Mouse (Mus musculus): ENCODE measurements around the gene Acss1. TPM values are rescaled to one million over a fixed set of nuclear protein-coding genes. Genes with fewer than 3 reads are reported as not detected.

Acss1 gene
- total RNA-seq, 2 experiments from 2014 or later: 26.4 to 26.8 TPM

DNA sequence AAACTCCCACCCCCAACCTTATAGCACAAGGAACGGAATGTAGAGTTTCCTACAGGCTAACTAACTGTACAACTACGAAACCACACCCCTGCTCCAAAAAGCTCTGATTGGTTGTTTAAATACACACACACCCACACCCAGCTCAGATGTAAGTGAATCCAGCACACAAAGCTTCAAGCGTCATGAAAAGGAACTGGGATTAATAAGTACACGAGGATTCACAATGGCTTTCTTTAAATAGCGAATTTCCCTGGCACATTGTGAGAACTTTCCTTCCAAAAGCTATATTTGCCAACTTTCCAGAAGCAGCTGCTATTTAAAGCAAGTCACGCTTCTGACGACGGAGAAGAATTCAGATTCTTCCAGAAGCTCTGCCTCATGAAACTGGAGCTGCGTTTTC is 5.0 kb downstream of the Acss1 start:
- no peak overlapping the region; the same call in 1 of the 2 replicates for H3K4me3 ChIP-seq
- DNase-seq (ENCODE audit: low spot score in 2 of 2): peak; percentile 49 to 67
- H3K27ac ChIP-seq: peak overlapping the region; percentile 78
- no peak for TF ChIP-seq CTCF (conservative IDR thresholded peaks at IDR 0.05)

DNA sequence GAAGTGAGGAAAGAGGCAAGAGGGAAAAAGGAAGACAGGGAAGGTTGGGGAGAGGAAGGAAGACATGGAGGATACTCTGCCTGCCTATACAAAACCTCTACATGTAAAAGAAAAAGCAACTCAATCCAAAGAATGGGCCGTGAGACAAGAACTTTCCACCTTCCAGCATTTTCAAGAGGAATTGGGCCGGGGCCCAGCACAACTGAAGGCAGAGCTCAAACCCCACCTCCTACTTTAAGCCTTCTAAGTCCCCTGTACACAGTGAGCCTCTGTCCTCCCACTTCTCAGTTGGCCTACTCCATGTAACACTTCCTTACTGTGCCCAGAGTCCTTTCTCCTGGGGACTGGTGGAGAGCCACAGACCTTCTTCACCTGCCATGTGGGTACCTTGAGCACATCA is 6.3 kb downstream of the Acss1 start:
- Histone ChIP-seq H3K4me3 (no peak overlapping the region), H3K27ac (peak overlapping the region; percentile 78)
- no peak for TF ChIP-seq CTCF (conservative IDR thresholded peaks at IDR 0.05)
- DNase-seq (ENCODE audit: low spot score in 2 of 2): no peak

DNA sequence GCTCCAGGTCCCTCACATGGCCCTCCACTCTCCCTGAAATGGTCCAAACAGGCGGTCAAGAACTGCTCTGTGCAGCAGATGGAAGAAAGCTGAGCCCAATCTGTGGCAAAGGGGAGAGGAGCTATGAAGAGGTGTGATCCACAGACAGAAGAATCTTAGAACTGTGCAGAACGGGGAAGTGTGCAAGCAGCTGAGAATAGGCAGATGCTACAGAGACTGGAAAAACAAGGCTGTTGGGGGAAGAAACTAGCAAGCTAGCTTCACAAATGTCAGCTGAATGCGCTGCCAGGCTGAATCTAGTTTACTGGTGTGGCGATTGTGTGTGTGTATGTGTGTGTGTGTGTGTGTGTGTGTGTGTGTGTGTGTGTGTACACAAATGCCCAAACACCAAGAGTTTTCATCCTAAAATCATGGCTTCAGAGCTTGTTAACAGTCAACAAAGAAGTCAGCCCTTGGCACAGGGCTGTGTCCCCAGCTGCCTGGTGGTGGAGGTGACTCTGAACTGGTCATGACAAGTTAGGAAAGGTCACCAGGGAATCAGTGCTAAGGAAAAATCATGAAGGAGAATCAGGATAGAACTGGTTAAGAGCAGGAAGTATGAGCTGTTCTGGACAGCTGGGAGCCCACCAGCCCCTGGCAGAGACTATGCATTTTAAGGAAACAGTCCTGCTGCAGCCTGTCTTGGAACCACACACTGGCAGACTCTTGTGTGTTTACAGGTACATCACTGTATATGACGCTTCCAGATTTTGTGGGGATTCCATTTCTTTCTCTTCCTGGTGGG is 7.4 kb downstream of the Acss1 start:
- peak overlapping the region; percentile 78 for H3K27ac ChIP-seq
- H3K4me3 ChIP-seq: no peak overlapping the region
- no peak for DNase-seq (ENCODE audit: low spot score in 2 of 2)
- no peak for TF ChIP-seq CTCF (conservative IDR thresholded peaks at IDR 0.05)

DNA sequence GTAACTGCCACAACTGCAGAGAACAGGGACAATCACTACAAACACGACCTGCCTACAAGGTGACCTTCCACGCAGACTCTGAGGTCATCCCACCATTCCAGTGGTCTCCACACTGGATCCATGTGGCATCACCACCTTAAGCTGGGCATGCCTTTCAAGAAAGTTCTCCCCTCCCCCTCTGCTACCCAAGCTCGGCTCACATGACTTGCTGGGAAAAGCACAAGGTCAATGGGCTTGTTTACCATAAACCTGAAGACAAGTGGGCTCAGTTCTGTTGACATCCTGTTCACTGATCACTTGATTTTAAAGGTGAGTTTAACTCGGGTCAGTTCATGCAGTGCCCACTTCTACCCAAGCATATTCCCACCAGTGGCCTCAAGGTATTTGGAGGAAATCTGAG is 8.3 kb downstream of the Acss1 start:
- no peak for TF ChIP-seq CTCF (conservative IDR thresholded peaks at IDR 0.05)
- H3K27ac ChIP-seq: peak overlapping the region; percentile 78
- DNase-seq (ENCODE audit: low spot score in 2 of 2): no peak
- no peak overlapping the region for H3K4me3 ChIP-seq

DNA sequence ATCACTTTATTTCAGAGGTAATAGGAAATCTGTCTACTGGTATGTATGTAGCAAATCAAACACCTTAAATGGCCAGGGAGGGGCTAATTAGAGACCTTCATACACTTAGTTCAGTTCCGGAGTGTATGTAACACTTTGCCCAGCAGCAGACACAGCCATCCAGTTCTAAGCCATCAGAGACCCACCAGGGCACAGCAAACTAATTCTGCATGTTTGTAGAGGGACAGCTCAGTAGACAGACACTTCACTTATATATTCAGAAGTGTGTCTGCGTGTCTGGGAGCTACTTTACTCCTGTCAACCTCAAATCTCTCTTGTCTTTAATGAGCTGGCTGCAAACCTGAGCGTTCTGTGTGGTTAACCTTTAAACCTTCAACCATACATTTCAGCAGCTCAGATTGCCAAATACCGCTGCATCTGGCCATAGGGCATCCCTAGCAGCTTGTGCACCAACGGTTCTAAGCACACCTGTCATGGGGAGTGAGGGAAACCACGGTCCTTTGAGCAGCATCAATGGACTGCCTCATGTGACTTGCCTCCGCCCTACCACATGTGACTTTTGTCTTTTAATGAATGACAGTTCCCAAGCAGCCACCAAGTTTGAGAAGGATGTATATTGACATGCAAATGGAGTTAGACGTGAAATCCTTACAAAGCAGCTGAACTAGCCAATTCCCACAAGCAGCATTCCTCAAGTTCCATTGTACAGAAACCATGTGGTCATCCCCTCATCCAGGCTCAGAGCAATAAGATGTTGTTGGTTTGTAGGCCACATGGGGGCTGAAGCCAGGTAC is 11.1 kb downstream of the Acss1 start:
- DNase-seq (ENCODE audit: low spot score in 2 of 2): no peak
- H3K27ac ChIP-seq: no peak overlapping the region
- no peak overlapping the region for H3K4me3 ChIP-seq
- TF ChIP-seq CTCF (conservative IDR thresholded peaks at IDR 0.05): no peak

DNA sequence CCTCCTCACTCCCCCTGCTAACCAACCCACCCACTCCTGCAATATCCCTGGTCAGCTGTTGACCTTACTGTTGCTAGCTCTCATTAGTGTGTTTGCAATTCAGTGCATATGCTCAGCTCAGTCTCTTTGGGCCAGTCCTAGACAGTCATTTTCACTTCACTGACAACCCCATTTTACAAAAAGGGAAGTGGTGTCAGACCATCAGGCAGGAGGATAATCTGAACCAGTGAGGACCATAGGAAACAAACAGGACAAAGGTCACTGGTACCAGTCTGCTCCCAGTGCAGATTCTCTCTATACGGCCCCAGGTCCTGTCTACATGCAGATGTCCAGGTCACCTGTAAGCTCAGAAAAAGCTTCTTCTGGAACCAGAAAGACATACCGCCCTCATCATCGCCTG is 12.2 kb downstream of the Acss1 start:
- H3K4me3 ChIP-seq: no peak overlapping the region
- no peak for DNase-seq (ENCODE audit: low spot score in 2 of 2)
- H3K27ac ChIP-seq: no peak overlapping the region
- no peak for TF ChIP-seq CTCF (conservative IDR thresholded peaks at IDR 0.05)

DNA sequence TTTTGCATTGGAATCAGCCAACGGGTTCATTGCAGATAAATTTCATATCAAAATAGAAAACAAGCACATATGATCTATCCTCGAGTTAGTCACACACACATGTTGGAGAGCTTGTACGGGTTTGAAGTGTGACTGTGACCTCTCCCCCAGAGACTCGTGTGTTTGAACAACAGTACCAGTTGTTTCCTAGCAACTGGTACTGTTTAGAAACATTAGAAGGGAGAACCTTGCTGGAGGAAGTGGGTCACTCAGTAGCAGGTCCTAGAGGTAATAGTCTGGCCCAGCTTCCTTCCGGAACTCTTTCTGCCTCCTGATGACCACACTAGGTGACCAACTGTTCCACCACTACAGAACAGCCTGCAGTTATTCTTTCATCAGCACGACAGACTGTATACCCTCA is 13.0 kb downstream of the Acss1 start:
- DNase-seq (ENCODE audit: low spot score in 2 of 2): no peak
- Histone ChIP-seq H3K4me3 (no peak overlapping the region), H3K27ac (no peak overlapping the region)
- TF ChIP-seq CTCF (conservative IDR thresholded peaks at IDR 0.05): no peak

DNA sequence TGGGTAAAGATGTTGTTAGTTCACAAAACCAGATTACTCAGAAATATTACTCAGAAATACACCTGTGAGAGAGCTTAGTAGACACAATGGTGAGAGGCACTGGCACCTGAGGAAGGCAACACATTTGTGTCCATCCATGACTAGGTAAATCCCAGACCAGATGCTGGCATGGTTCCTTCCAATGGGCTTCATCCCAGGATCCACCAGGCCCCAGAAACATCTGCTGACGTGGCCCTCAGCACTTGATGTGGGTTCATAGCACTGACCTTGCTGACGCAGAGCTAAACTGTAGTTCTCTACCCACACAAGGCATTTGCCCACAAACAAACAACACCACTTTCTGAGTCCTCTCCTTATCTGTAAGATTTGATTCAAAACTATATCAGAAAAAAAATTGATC is 13.5 kb downstream of the Acss1 start:
- DNase-seq (ENCODE audit: low spot score in 2 of 2): no peak
- H3K27ac ChIP-seq: no peak overlapping the region
- no peak overlapping the region for H3K4me3 ChIP-seq
- TF ChIP-seq CTCF (conservative IDR thresholded peaks at IDR 0.05): no peak

DNA sequence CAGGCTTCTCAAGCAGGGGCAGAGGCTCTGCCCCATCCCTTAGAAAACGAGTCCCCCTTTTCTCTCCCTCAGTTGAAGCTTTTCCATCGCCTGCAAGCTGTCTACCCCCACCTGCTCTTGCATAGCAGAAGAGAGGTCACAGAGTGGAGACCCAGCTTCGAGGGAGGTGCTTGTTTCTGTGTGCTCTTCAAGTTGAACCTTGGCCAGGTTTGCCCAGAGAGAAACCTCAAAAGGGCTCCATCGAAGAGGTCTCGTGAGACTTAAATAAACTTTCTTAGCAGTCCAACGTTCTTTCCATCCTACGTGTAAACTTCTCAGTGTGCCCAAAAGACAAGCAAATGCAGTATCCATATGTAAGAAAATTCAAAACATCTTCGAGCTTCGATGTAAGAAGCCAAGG is 16.9 kb downstream of the Acss1 start:
- DNase-seq (ENCODE audit: low spot score in 2 of 2): no peak
- Histone ChIP-seq H3K27ac (peak overlapping the region; percentile 23; the same call in 1 of the 2 replicates), H3K4me3 (no peak overlapping the region)
- no peak for TF ChIP-seq CTCF (conservative IDR thresholded peaks at IDR 0.05)

DNA sequence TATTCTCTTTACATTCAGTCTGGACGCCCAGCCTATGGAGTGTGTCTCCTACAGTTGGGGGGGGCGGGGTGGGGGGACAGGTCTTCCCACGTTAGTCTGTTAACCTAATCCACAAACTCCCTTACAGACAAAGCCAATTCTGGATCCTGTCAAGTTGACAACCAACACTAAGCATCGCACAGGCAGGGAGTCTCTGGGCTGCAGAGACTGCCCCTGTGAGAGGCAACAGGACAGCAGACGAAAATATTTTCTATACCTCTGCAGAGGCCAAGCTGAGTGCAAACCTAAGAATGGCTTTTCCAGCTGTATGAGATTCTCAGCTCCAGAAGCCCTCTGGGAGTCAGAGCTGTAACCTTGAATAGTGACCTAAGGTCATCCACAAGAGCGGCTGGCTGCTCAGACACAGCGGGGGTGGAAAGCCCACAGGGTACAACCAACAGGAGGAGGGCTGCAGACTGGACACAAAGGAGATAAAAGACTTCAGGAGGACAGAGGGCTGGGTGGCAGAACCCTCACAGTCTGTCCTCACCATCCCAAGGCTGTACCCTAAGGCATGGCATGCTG is 17.7 kb downstream of the Acss1 start:
- Histone ChIP-seq H3K4me3 (no peak overlapping the region), H3K27ac (peak overlapping the region; percentile 89)
- no peak for DNase-seq (ENCODE audit: low spot score in 2 of 2)
- no peak for TF ChIP-seq CTCF (conservative IDR thresholded peaks at IDR 0.05)

DNA sequence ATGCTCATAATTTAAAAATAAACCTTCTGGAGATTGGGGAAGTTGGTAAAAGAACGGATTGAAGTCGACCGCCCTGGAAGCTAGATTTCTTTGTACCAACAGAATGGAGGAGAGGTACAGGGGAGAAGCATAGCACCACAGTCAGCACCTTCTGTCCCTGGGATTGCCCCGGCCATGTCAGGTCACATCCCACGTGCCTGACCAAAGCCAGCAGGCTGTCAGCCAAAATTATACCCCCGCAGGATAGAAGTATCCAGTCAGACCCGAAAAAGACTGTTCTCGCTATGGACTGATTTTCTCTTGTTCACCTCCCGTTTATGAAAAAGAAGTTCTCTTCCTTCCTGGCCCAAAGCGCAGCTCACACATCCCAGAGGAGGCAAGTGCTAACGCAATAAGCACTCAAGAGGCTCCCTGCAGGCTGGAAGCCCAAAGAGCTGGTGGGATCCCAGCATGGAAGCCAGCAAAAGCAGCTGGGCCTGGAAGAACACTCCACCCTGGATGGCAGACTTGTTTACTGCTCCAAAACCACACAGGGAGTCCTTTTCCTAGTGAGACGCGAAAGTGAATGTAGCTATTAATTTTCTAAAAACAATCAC is 19.9 kb downstream of the Acss1 start:
- TF ChIP-seq CTCF (conservative IDR thresholded peaks at IDR 0.05): no peak
- no peak for DNase-seq (ENCODE audit: low spot score in 2 of 2)
- H3K4me3 ChIP-seq: no peak overlapping the region
- H3K27ac ChIP-seq: peak overlapping the region; percentile 89

DNA sequence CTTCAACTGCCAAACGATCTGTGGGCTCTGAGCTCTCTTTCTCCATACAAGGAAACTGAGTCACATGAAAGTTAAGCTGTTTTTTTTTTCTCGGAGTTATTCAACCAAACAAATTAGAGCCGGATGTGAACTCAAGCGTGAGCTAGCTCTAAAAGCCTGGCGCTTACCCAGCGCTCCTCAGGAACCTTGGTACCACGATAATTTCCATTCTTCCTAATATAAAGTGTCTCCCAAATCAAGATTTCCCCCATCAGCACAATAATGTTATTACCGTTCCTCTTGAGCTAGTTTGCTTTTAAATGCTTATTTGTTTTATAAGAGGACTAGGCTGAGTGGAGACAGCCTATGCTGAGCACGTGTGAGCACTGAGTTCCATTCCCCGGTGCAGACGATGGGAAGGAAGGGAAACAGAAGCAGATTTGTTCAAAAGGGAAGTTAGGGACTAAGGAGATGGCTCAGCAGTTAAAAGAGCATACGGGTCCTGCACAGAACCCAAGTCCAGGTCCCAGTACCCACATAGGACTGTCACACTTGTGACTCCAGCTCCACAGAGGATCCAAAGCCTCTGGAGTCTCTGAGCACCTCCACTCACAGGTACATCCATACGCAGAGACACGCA is 20.5 kb downstream of the Acss1 start:
- no peak for DNase-seq (ENCODE audit: low spot score in 2 of 2)
- Histone ChIP-seq H3K27ac (peak overlapping the region; percentile 89), H3K4me3 (no peak overlapping the region)
- no peak for TF ChIP-seq CTCF (conservative IDR thresholded peaks at IDR 0.05)

All from layer of hippocampus, adult 2 months (tissue).